Mouse (Mus musculus) ES-Bruce4 (cell line): ENCODE data around the gene Olfr66.

Experiments
- EP300 ChIP-seq: IDR thresholded peaks from 2 replicates; pipeline ENCODE4 v1.6.1; 2011; ENCODE audit warnings: low read depth, low read length; ENCODE audit not compliant: insufficient read depth
- POLR2A ChIP-seq: IDR thresholded peaks from one replicate; pipeline ENCODE4 v1.8.1; 2011; ENCODE audit warnings: low read length; ENCODE audit not compliant: insufficient read depth

GRCm38 (mm10) chr7:103910047-103910446 is 24.0 kb upstream of the Olfr66 start:
- TF ChIP-seq EP300: no peak
- no peak for TF ChIP-seq POLR2A
